Mouse (Mus musculus) heart, postnatal 4 days (tissue): ENCODE data around the gene Cyp4f18. TPM values are rescaled to one million over a fixed set of nuclear protein-coding genes. Genes with fewer than 3 reads are reported as not detected.

ENCODE experiments used
- total RNA-seq, 2 experiments: library from RNA; stranded (reverse); gene quantifications; 2 replicates each; pipeline ENCODE4 v1.2.3; 2021

The Cyp4f18 gene
- total RNA-seq, 2 experiments from 2014 or later: 0.21 to 0.38 TPM

Other genes starting within 250 kb of the Cyp4f18 start
- 1 to 10 TPM; 6.8 to 7.3 TPM for gene Zfp709, start 127.6 kb downstream of the Cyp4f18 start, total RNA-seq
- gene Zfp882, start 101.0 kb downstream of the Cyp4f18 start, total RNA-seq: 1 to 10 TPM; 2.4 to 5.1 TPM
- 10 to 100 TPM; 29.5 to 29.6 TPM for gene Zfp617, start 101.0 kb downstream of the Cyp4f18 start, total RNA-seq
- gene Zfp961, start 58.6 kb downstream of the Cyp4f18 start, total RNA-seq: 10 to 100 TPM in 1 of 2 experiments, 1 to 10 TPM in 1; 8.8 to 12.3 TPM
- gene Olfr372, start 31.6 kb upstream of the Cyp4f18 start, total RNA-seq: not detected
- not detected for gene Olfr373, start 73.6 kb upstream of the Cyp4f18 start, total RNA-seq
- gene Olfr374, start 97.4 kb upstream of the Cyp4f18 start, total RNA-seq: not detected
- gene Tpm4, start 125.3 kb upstream of the Cyp4f18 start, total RNA-seq: 100 to 1,000 TPM; 269 to 284 TPM
- 10 to 100 TPM; 38.1 to 43.2 TPM for gene Rab8a, start 151.6 kb upstream of the Cyp4f18 start, total RNA-seq
- under 1 TPM in 1 of 2 experiments, not detected in 1; 0.14 TPM for gene Hsh2d, start 180.0 kb upstream of the Cyp4f18 start, total RNA-seq
- not detected for gene Cib3, start 203.2 kb upstream of the Cyp4f18 start, total RNA-seq
- not detected for gene Gm11034, start 204.0 kb upstream of the Cyp4f18 start, total RNA-seq
- gene Fam32a, start 210.1 kb upstream of the Cyp4f18 start, total RNA-seq: 10 to 100 TPM; 25.4 to 26.5 TPM
- gene Ap1m1, start 230.4 kb upstream of the Cyp4f18 start, total RNA-seq: 10 to 100 TPM; 66.5 to 71.7 TPM